Mouse (Mus musculus) brain, embryonic 14.5 days (tissue): ENCODE results near the gene Dock8.

ENCODE experiments used
- CTCF ChIP-seq: fragments of 200-500 bp; IDR thresholded peaks from 2 replicates; pipeline ENCODE4 v1.5.1; 2012; ENCODE audit warnings: inconsistent platforms, mild to moderate bottlenecking, moderate library complexity, borderline replicate concordance; ENCODE audit not compliant: insufficient read depth, insufficient read length; ENCODE audit errors: extremely low read depth
- POLR2A ChIP-seq: fragments of 200-500 bp; IDR thresholded peaks from 2 replicates; pipeline ENCODE4 v1.6.1; 2012; ENCODE audit warnings: mild to moderate bottlenecking, inconsistent platforms, borderline replicate concordance; ENCODE audit not compliant: poor library complexity, insufficient read depth, insufficient read length, severe bottlenecking; ENCODE audit errors: extremely low read depth

GRCm38 (mm10) chr19:25097951-25098350 lies 98.6 kb downstream of the Dock8 start:
- TF ChIP-seq POLR2A (no peak), CTCF (no peak)
